Mouse (Mus musculus): ENCODE data around the gene Gatad2b. TPM values are rescaled to one million over a fixed set of nuclear protein-coding genes. Genes with fewer than 3 reads are reported as not detected.
"Not testable (repeated sequence)": the region's sequence is repeated elsewhere in the genome, so short reads cannot be mapped to it uniquely, and the experiment has no call there.

Gatad2b gene
- polyA plus RNA-seq (2015; fragmentation: Nextera tagmentation; extraction: Ambion mirVana): 10.6 and 11.7 TPM in 2 replicates

GRCm38 (mm10) chr3:90292345-90293275 lies at the start of gene Gatad2b:
Gene Gatad2b, plus strand, starts transcription at chr3:90293178.
- WGBS: under 1% methylated on average over 35 of the region's 47 CpGs
- Histone ChIP-seq H3K4me2 (peak within 1 kb of the TSS; percentile 80), H3K9me3 (no peaks in the 10 kb centered on the region)

DNA sequence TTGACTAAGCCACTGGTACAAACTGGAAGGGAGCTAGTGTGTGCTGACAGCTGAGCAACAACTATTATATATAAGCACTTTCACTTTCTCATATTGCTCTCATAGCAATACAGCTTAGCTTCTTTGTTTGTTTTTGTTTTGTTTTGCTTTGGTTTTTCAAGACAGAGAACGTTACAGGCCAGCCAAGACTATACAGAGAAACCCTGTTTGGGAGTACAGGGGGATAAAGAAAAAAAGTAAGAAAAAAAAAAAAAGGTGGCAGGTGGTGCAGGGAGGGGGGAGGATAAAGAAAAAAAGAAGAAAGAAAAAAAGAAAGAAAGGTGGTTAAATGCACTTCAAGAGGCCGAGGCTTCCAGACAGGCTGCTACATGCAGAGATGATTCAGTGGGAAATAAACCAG lies 47.6 kb upstream of the Gatad2b start:
- H3K4me1 ChIP-seq: peaks cover 30% of the 10 kb centered on the region
- no peak overlapping the region for H3K27ac ChIP-seq
- no peak overlapping the region for H3K4me3 ChIP-seq
- 55% methylated on average over 2 of the region's 2 CpGs for WGBS
- H3K9ac ChIP-seq: no peak overlapping the region
- H3K4me2 ChIP-seq: no peak overlapping the region
- no peak for ATAC-seq (ENCODE audit: borderline replicate concordance, extremely low read depth, low FRiP score, low TSS enrichment)
- no peaks in the 10 kb centered on the region for H3K9me3 ChIP-seq
- H3K27me3 ChIP-seq: no peaks in the 10 kb centered on the region
- H3K36me3 ChIP-seq: no peaks in the 10 kb centered on the region

More at GRCm38 (mm10) chr3:90292345-90293275, at the start of gene Gatad2b:
- Histone ChIP-seq H3K27me3 (no peaks in the 10 kb centered on the region), H3K27ac (peak within 1 kb of the TSS; percentile 98), H3K9ac (peak within 1 kb of the TSS; percentile 83), H3K36me3 (no peaks in the 10 kb centered on the region), H3K4me3 (peak within 1 kb of the TSS; percentile 94), H3K4me1 (peaks cover 27% of the 10 kb centered on the region)
- peak; percentile 98 for ATAC-seq (ENCODE audit: borderline replicate concordance, extremely low read depth, low FRiP score, low TSS enrichment)

GRCm38 (mm10) chr3:90247630-90247959 lies 45.4 kb upstream of the Gatad2b start:
- H3K9me3 ChIP-seq: no peaks in the 10 kb centered on the region
- H3K4me1 ChIP-seq: peaks cover 34% of the 10 kb centered on the region
- peak overlapping the region; percentile 90 for H3K27ac ChIP-seq
- H3K9ac ChIP-seq: peak overlapping the region; percentile 50
- peak overlapping the region; percentile 69 for H3K4me2 ChIP-seq
- no peaks in the 10 kb centered on the region for H3K27me3 ChIP-seq
- H3K4me3 ChIP-seq: peak overlapping the region; percentile 70
- ATAC-seq (ENCODE audit: borderline replicate concordance, extremely low read depth, low FRiP score, low TSS enrichment): no peak
- WGBS: 1% methylated on average over 3 of the region's 3 CpGs
- H3K36me3 ChIP-seq: peaks cover 13% of the 10 kb centered on the region

GRCm38 (mm10) chr3:90247960-90248745 lies 44.8 kb upstream of the Gatad2b start, which contains the start of gene Slc39a1:
Gene Slc39a1, plus strand, starts transcription at chr3:90248172.
- Histone ChIP-seq H3K27ac (peak within 1 kb of the TSS; percentile 90), H3K36me3 (peaks cover 13% of the 10 kb centered on the region), H3K4me2 (peak within 1 kb of the TSS; percentile 88), H3K27me3 (no peaks in the 10 kb centered on the region), H3K9ac (peak within 1 kb of the TSS; percentile 79), H3K9me3 (no peaks in the 10 kb centered on the region), H3K4me1 (peaks cover 28% of the 10 kb centered on the region), H3K4me3 (peak within 1 kb of the TSS; percentile 70)
- ATAC-seq (ENCODE audit: borderline replicate concordance, extremely low read depth, low FRiP score, low TSS enrichment): peak; percentile 94
- 0% methylated on average over 38 of the region's 44 CpGs for WGBS

DNA sequence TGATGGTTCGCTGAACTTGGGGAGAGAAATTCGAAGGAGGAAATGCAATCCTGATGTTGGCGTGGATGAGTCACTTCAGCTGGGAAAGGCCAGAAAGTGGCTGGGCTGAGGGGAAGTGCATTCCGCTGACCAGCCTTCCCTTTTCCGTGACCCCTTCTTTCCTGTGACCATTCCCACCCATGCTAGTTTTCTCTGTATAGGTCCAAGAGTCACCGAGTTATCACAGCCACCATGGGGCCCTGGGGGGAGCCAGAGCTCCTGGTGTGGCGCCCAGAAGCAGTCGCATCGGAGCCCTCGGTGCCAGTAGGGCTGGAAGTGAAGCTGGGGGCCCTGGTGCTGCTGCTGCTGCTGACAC lies 44.3 kb upstream of the Gatad2b start:
- H3K27ac ChIP-seq: peak overlapping the region; percentile 84
- peaks cover 22% of the 10 kb centered on the region for H3K4me1 ChIP-seq
- peak overlapping the region; percentile 79 for H3K9ac ChIP-seq
- ATAC-seq (ENCODE audit: borderline replicate concordance, extremely low read depth, low FRiP score, low TSS enrichment): no peak
- peaks cover 13% of the 10 kb centered on the region for H3K36me3 ChIP-seq
- 1% methylated on average over 10 of the region's 10 CpGs for WGBS
- peak overlapping the region; percentile 70 for H3K4me3 ChIP-seq
- peak overlapping the region; percentile 88 for H3K4me2 ChIP-seq
- H3K27me3 ChIP-seq: no peaks in the 10 kb centered on the region
- H3K9me3 ChIP-seq: no peaks in the 10 kb centered on the region

DNA sequence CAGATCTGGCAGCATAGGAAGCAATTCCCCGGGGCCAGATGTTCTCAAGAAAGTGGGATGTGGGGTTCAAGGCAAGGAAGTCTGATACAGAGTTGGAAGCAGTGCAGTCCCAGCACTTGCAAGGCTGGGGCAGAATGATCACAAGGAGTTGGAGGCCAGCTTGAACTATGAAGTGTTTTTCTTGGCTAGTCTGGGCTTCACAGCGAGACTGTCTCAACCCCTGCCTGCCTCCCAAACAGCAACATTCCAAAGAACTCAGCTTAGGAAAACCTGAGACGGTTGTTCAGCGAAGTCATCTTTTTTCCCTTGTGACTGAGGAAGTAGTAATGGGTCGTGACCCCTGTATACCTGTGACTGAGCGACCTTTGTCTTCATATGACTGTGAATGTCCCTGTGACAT lies 42.2 kb upstream of the Gatad2b start:
- WGBS: 79% methylated on average over 6 of the region's 6 CpGs
- no peak overlapping the region for H3K27ac ChIP-seq

DNA sequence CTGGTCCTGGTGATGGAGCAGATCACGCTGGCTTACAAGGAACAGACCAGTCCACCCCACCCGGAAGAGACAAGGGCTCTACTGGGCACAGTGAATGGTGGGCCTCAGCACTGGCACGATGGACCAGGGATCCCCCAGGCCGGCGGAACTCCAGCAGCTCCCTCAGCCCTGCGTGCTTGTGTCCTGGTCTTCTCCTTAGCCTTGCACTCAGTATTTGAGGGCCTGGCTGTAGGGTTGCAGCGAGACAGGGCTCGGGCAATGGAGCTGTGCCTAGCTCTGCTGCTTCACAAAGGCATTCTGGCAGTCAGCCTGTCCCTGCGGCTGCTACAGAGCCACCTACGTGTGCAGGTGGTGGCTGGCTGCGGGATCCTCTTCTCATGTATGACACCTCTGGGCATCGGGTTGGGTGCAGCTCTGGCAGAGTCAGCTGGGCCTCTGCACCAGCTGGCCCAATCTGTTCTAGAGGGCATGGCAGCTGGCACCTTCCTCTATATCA lies 41.2 kb upstream of the Gatad2b start:
- not testable (repeated sequence) for H3K27ac ChIP-seq; ATAC-seq (ENCODE audit: borderline replicate concordance, extremely low read depth, low FRiP score, low TSS enrichment); H3K9ac ChIP-seq; H3K9me3 ChIP-seq; H3K27me3 ChIP-seq; H3K4me3 ChIP-seq; H3K4me2 ChIP-seq
- WGBS: 94% methylated on average over 10 of the region's 12 CpGs
- Histone ChIP-seq H3K36me3 (peaks cover 13% of the 10 kb centered on the region), H3K4me1 (peaks cover 31% of the 10 kb centered on the region)

More for the DNA sequence above, 42.2 kb upstream of the Gatad2b start:
- Histone ChIP-seq H3K4me1 (peaks cover 29% of the 10 kb centered on the region), H3K36me3 (peaks cover 13% of the 10 kb centered on the region), H3K27me3 (no peaks in the 10 kb centered on the region), H3K4me3 (no peak overlapping the region), H3K4me2 (no peak overlapping the region), H3K9ac (no peak overlapping the region), H3K9me3 (no peaks in the 10 kb centered on the region)
- ATAC-seq (ENCODE audit: borderline replicate concordance, extremely low read depth, low FRiP score, low TSS enrichment): no peak

- not testable (repeated sequence) for H3K4me3 ChIP-seq; H3K9ac ChIP-seq; H3K27me3 ChIP-seq; H3K27ac ChIP-seq; H3K9me3 ChIP-seq; H3K4me2 ChIP-seq; ATAC-seq (ENCODE audit: borderline replicate concordance, extremely low read depth, low FRiP score, low TSS enrichment)
- Histone ChIP-seq H3K4me1 (peaks cover 28% of the 10 kb centered on the region), H3K36me3 (peaks cover 20% of the 10 kb centered on the region)
- WGBS: 94% methylated on average over 2 of the region's 2 CpGs
Measured at GRCm38 (mm10) chr3:90252659-90253058, 40.3 kb upstream of the Gatad2b start.

DNA sequence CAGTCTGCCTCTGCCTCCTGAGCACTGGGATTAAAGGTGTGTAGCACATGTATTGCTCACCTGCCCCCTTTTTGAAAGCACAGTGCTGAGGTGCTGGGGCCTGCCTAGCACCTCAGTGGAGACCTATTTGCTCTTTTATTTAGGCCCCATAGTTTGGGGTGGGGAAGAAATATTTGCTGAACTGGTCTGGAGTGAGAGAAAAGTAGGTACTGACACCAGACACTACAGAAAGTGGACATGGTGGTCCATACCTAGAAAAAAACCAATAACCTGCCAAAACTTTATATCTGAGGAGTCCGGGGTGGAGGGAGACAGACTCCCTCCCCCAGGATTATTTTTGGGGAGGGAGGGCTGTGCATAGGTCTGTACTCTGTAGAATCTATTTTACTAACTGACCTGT lies 39.8 kb upstream of the Gatad2b start:
- Histone ChIP-seq H3K4me2 (peak overlapping the region; percentile 54; the same call in 1 of the 2 replicates), H3K4me1 (peaks cover 27% of the 10 kb centered on the region), H3K36me3 (peaks cover 24% of the 10 kb centered on the region)
- H3K9me3 ChIP-seq; ATAC-seq (ENCODE audit: borderline replicate concordance, extremely low read depth, low FRiP score, low TSS enrichment); H3K27ac ChIP-seq; H3K4me3 ChIP-seq; H3K27me3 ChIP-seq; H3K9ac ChIP-seq: not testable (repeated sequence)
- 68% methylated on average over 1 of the region's 1 CpGs for WGBS

DNA sequence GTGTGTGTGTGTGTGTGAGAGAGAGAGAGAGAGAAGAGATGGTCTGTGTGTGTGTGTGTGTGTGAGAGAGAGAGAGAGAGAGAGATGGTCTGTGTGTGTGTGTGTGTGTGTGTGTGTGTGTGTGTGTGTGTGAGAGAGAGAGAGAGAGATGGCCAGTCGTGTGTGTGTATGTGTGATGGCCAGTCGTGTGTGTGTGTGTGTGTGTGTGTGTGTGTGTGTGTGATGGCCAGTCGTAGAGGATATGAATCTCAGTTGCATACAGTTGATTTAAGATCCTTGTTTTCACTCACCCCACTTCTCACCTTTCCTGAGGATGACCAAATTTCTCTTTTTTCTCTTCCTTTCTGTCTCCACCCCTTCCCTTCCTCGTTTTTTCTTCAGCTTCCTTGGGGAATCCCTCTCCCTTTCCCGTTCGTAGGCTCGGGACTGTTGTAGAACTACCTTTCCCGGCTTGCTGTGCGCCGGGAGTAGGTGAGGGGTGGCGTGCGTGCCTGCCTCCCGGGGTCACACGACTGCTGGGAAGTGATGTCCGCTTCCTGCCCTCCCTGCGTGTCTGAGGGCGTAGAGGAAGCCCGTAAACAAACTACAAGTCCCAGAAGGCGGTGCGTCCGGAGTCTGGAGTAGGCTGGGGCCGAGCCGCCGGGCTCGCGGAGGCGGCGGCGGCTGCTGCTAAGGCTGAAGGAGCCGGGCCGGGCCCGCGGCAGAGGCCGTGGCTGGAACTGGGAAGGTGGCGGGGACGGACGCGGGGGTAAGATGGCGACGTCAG lies 39.1 kb upstream of the Gatad2b start, which contains the start of gene Crtc2:
Gene Crtc2, plus strand, starts transcription at position 511 of the 766 bp plus-strand sequence.
- Histone ChIP-seq H3K27me3 (no peaks in the 10 kb centered on the region), H3K4me2 (peak within 1 kb of the TSS; percentile 68), H3K4me1 (peaks cover 24% of the 10 kb centered on the region), H3K27ac (peak within 1 kb of the TSS; percentile 91), H3K36me3 (peaks cover 30% of the 10 kb centered on the region), H3K4me3 (peak within 1 kb of the TSS; percentile 89), H3K9me3 (no peaks in the 10 kb centered on the region), H3K9ac (peak within 1 kb of the TSS; percentile 92)
- WGBS: under 1% methylated on average over 37 of the region's 40 CpGs
- ATAC-seq (ENCODE audit: borderline replicate concordance, extremely low read depth, low FRiP score, low TSS enrichment): peak; percentile 98
